Mouse (Mus musculus): ENCODE results near the gene G0s2.
"Not testable (repeated sequence)": the region's sequence is repeated elsewhere in the genome, so short reads cannot be mapped to it uniquely, and the experiment has no call there.

G0s2 gene

DNA sequence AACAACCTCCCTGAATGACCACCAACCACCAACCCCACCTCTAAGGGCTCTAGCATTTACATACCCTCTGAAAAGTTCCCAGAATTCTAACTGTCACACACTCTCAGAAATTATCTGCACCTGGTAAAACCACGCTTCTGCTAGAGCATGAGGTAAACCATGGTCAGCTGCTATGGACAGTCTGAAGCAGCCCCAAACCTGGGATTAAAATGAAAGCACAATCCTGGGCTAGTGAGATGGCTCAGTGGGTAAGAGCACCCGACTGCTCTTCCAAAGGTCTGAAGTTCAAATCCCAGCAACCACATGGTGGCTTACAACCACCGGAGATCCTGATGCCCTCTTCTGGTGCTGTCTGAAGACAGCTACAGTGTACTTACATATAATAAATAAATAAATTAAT lies 19.1 kb downstream of the G0s2 start:
- in situ Hi-C loops (cut with MboI): not testable (repeated sequence)

DNA sequence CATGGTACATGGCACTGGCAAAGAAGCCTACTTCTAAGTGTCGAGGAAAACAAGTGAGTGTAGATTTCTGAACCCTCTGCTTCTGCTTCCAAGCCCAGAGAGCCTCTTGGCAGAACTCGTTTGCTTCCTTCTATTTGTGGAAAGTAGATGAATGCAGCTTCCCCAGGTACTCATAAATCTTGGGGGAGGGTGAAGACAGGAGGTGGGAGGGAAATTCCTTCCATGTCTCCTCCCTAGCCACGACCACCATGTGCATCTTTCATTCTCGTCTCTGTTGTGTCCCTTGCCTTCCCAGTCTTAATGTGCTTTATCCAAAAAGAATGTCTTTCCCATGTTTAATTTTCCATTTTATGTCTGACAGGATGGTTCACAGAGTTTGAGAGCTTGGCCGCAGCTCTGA lies 20.4 kb downstream of the G0s2 start:
- in situ Hi-C loops (cut with MboI): no loop called here

DNA sequence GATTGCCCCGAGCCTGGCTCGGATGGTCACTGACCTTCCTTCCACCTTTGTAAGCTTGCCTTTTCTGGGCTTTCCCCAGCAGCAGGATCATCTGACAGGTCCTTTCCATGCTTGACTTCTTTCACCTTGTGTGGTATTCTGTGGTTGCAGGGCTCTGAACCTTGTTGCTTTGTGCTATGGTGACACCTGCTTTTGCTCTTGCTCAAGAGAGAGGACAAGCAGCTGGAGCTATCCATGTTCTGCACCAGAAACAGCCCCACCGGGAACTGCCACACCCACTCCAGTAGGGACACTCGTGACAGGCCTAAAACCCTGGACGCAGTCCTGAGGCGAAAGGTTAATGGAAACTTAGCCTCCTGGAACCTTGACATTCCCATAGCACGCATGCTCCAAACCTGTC lies 21.6 kb downstream of the G0s2 start:
- in situ Hi-C loops (cut with MboI): no loop called here

DNA sequence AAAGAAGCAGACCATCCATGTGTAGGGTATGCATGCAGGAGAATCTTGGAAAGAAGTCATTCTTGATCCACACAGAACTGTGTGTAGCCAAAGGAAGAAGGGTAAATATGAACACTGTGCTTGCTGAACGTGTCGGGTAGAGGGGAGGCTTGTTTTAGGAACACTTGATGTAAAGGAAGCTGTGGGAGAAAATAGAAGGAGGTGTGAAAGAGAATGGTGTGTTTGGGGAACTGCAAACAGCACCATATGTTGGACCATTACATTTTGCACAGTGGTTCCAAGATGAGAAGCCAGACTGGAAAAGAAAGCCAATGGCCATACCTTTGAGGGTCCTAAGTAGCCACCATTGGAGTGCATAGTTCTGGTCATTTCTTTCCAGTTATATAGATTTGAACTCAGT lies 23.0 kb downstream of the G0s2 start:
- in situ Hi-C loops (cut with MboI): no loop called here

GRCm38 (mm10) chr1:193244235-193244634 lies 28.8 kb downstream of the G0s2 start:
- in situ Hi-C loops (cut with MboI): no loop called here

DNA sequence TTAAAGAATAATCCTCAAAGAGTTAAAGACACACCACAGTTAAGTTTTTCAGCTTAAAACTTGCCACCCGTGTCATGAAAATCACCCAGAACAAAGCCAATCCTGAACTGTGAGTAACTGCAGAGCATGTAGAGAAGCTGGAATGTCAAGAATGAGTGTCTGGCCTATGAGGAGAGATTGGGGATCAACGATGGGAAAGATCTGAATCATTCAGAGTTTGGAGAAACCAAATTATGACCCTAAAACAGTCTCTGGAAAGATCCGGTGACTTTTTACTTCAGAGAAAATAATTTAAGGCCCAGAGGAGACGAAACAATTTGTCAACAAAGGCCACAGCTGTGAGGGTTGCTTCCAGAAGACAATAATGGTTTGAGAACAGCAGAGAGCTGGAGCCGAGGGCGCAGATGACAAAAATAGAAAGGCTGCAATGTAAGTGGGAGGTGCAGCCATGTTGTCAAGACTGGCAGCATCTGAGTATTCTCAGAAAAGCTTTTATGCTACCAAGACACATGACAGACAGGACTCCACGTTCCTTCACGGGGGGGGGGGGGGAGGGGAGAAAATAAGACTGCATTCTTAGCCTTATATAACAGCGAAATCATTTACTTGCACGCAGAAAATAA lies 29.3 kb downstream of the G0s2 start:
- in situ Hi-C loops (cut with MboI): no loop called here

DNA sequence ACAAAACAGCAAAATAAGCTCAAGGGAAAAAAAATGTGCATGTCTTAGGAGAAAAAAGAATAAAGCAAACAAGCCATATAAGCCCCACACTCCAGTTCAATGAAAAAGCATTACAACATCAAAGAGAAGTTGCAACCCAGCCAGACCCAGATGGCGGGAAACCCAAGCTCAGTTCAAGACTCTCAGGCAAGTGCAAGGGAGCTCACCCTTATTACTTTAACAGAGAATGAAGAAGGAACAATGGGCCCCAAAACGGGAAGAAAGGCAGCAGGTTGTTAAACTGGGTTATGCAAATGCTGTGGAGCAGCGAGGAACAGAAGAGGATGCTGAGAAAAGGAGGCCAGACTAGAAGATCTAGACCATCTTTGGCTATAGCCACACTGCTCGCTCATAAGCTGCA lies 30.2 kb downstream of the G0s2 start:
- in situ Hi-C loops (cut with MboI): no loop called here

DNA sequence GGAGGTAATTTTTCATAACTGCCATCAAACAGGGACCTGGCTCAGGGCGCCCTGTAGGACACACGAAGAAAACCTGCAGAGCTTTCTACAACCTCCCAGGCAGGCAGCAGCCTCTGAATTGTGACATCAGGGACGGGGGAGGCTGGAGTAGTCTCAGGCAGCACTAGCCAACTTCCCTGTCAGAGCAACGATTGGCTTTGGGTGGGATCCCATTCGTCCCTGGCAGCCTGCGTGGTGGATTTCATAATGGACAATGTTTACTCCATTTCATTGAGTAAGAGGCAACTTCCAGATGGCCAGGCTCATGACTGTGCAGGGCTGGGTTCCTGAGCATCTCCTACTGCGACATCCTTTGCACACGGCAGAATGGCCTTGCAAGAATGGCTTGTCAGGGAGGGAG lies 30.8 kb downstream of the G0s2 start:
- in situ Hi-C loops (cut with MboI): no loop called here

GRCm38 (mm10) chr1:193241436-193241835 lies 31.6 kb downstream of the G0s2 start:
- in situ Hi-C loops (cut with MboI): no loop called here

GRCm38 (mm10) chr1:193238426-193238825 lies 34.6 kb downstream of the G0s2 start:
- in situ Hi-C loops (cut with MboI): no loop called here

DNA sequence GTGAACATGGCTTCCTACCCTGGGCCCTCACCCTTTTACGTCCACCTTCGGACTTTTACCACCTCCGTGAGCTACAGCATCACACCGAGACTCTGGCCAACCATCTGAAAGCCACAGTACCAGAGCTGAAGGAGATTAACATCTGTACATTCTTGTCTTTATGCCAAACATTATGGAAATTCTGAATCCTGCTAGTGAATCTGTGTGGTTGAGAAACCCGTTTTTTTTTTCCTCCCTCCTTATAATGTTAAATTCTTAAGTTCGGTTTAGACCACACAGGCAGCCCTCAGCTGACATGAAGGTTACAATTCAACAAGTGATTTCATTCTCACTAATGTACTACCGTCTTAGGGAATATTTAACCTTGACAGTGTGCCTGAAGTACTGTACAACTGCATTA lies 38.1 kb downstream of the G0s2 start:
- in situ Hi-C loops (cut with MboI): no loop called here

GRCm38 (mm10) chr1:193234130-193234645 lies 38.8 kb downstream of the G0s2 start:
- in situ Hi-C loops (cut with MboI): no loop called here

GRCm38 (mm10) chr1:193232732-193233131 lies 40.3 kb downstream of the G0s2 start:
- in situ Hi-C loops (cut with MboI): no loop called here

DNA sequence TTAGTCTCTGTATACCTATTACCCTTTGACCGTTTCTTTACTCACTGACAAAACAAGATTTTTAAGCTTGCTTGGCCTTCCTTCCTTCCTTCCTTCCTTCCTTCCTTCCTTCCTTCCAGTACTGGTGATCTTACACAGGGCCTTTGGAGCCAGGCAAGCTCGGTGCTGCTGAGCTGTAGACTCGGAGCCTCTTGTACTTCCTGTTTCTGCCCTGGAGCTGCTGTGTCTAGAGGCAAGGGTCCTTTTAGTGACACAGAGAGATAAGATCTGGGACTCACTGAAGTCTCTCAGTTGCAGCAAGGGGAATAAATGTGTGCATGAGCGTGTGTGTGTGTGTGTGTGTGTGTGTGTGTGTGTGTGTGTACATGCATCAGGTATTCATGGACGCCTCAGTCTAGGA lies 42.1 kb downstream of the G0s2 start:
- in situ Hi-C loops (cut with MboI): no loop called here

DNA sequence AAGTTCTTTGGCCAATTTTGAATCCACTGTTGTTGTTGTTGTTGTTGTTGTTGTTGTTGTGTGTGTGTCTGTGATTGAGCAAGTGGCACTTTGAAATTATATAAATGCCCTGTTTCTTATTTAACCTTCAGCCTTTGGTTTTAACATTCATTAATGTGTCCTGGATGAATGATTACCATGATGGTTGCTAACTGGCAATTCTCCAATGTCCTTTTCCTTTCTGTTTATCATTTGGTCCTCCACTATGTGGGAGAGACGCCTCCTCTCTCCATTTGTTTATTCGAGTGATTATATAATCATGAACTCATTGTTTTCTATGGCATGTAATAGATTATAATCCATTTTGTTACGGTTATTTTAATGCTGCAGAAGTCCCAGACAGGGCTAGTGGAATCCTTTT lies 42.5 kb downstream of the G0s2 start:
- in situ Hi-C loops (cut with MboI): no loop called here

DNA sequence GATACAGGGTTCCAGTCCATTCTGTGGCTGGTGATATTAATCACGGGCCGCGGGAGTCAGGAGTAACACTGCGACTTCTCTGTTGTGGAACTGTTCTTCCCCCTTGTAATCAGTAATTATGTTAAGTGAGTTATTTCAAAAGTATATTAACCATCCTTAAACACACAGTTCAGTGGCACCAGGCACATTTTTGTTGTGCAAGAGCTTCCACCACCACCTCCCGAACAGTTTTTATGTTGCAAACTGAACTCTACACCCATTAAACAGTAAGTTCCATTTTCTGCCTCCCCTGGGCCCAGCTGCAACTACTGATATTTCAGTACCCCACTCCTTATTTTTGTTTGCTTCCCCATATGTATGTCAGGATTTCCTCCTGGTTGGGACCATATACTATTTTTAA lies 43.4 kb downstream of the G0s2 start:
- in situ Hi-C loops (cut with MboI): no loop called here

DNA sequence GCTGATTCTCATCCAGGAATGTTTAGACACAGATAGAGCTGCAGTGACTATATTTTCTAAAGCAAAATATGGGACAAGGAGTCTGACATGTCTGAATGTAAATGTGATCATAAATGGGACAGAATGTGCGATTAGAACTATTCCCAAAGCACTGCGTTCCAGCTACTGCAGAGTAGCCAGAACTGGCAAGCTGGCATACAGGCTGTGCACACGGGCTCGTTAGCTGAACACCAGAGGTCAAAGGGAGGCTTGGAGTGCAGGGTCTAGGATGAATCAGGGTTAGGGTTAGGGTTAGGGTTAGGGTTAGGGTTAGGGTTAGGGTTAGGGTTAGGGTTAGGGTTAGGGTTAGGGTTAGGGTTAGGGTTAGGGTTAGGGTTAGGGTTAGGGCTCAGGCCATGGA lies 45.5 kb downstream of the G0s2 start:
- in situ Hi-C loops (cut with MboI): no loop called here

DNA sequence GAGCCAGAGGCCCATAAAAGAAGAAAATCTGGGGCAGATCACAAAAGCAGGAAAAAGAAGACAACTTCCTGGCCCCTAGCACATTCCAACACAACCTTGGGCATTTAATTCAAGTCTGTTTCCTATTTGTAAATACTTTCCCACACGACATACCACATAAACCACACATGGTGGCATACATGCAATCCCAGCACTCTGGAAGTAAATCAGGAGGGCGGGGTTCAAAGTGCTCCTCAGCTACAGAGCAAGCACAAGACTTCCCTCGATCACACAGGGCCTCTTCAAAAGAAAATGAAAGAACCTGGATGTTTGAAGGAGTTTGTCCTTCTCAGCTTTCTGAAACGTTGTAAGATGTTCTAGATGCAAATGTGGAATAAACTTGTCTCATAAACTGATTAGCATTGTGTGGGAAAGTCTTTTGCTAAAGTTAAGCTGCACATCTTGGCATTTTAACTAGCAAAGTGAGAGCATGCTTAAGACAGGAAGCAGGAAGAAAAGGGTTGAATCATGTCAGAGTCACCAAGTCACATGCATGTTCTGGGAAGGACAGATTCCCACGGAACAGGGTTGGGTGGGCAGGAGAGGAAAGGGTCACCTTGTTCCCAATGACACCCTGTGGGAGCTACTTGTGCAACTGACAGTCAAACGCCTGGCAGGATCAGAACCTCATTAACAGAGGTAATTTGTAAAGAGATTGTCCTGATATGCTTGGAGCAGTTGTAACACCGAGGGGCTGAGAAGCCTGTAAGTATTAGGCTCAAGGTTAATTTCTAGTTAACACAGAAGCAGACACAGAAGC lies 46.1 kb downstream of the G0s2 start:
- in situ Hi-C loops (cut with MboI): no loop called here

DNA sequence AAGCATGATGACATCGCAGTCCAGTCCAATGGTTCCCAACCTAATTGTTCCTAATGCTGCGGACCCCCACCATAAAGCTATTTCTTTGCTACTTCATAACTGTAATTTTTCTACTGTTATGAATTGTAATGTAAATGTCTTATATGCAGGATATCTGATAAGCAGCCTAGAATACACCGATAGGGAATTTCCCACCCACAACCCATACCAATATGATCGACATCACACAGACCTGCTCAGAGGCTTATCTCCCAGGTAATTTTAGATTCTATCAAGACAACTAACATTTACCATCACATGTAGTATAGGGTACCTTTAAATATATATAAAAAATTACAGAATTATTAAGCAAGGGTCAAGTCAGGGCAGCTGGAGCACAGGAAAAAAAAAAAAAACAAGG lies 46.9 kb downstream of the G0s2 start:
- in situ Hi-C loops (cut with MboI): no loop called here

DNA sequence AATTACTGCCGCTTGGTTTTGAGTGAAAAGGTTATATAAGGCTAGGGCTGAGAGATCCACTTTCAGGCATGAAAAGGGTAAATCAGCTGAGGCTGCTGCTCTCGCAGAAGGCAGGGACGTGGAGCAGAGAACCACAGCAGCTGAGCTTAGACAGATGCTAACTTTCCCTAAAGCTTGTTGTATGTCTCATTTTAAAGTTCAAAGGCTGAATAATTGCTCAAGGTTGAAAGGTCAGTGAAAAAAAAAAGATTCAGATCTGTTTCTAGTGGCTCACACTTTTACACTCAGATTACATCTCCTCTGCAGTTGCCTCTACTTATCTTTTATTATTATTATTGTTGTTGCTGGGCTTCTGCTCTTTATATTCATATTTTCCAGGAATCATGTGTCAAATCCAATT lies 47.5 kb downstream of the G0s2 start:
- in situ Hi-C loops (cut with MboI): no loop called here

Data from mature B cell (primary cell).